Mouse (Mus musculus): Measurements from ENCODE around the gene Mcl1. TPM values are rescaled to one million over a fixed set of nuclear protein-coding genes. Genes with fewer than 3 reads are reported as not detected.

The Mcl1 gene
- polyA plus RNA-seq, 1 experiment from 2014 or later: 38.1 TPM

GRCm38 (mm10) chr3:95709967-95710366 lies 51.4 kb downstream of the Mcl1 start:
- Histone ChIP-seq H3K4me3 (ENCODE audit: low read length) (no peak overlapping the region), H3K27me3 (ENCODE audit: insufficient read depth, low read length) (no peaks in the 10 kb centered on the region), H3K9me3 (ENCODE audit: low read length) (no peaks in the 10 kb centered on the region), H3K4me1 (ENCODE audit: insufficient read depth, low read length) (0 out of 2 replicates have a peak, but pooled peaks cover 2% of the 10 kb centered on the region), H3K9ac (replicated peaks; ENCODE audit: low read length) (no peak overlapping the region), H3K27ac (ENCODE audit: low read length) (no peak overlapping the region), H3K4me2 (replicated peaks; ENCODE audit: low read depth, low read length) (no peak overlapping the region), H3K36me3 (ENCODE audit: insufficient read depth, low read length) (peaks cover 4% of the 10 kb centered on the region; the same call in 1 of the 2 replicates)
- ATAC-seq (ENCODE audit: low FRiP score, low TSS enrichment): no peak

Other genes starting within 250 kb of the Mcl1 start
- 46.0 and 47.7 TPM in 2 replicates for gene Arnt, start 224.4 kb upstream of the Mcl1 start, polyA plus RNA-seq (2015; fragmentation: Nextera tagmentation; extraction: Ambion mirVana)
- gene Ctsk, start 159.5 kb upstream of the Mcl1 start, polyA plus RNA-seq (2015; fragmentation: Nextera tagmentation; extraction: Ambion mirVana): 5.6 and 8.9 TPM in 2 replicates
- gene Ctss, start 132.0 kb upstream of the Mcl1 start, polyA plus RNA-seq (2015; fragmentation: Nextera tagmentation; extraction: Ambion mirVana): 12.1 and 12.4 TPM in 2 replicates
- gene Hormad1, start 99.1 kb upstream of the Mcl1 start, polyA plus RNA-seq (2015; fragmentation: Nextera tagmentation; extraction: Ambion mirVana): 0.17 TPM in 1 of 2 replicates, not detected in the other
- gene Golph3l, start 69.9 kb upstream of the Mcl1 start, polyA plus RNA-seq (2015; fragmentation: Nextera tagmentation; extraction: Ambion mirVana): 36.4 and 38.5 TPM in 2 replicates
- 76.4 and 78.6 TPM in 2 replicates for gene Ensa, start 33.8 kb upstream of the Mcl1 start, polyA plus RNA-seq (2015; fragmentation: Nextera tagmentation; extraction: Ambion mirVana)
- 3.8 and 3.9 TPM in 2 replicates for gene Adamtsl4, start 29.1 kb downstream of the Mcl1 start, polyA plus RNA-seq (2015; fragmentation: Nextera tagmentation; extraction: Ambion mirVana)
- gene Ecm1, start 80.8 kb downstream of the Mcl1 start, polyA plus RNA-seq (2015; fragmentation: Nextera tagmentation; extraction: Ambion mirVana): 174 and 208 TPM in 2 replicates
- 53.2 and 55.9 TPM in 2 replicates for gene Tars2, start 101.4 kb downstream of the Mcl1 start, polyA plus RNA-seq (2015; fragmentation: Nextera tagmentation; extraction: Ambion mirVana)
- 19.9 and 22.7 TPM in 2 replicates for gene Rprd2, start 160.1 kb downstream of the Mcl1 start, polyA plus RNA-seq (2015; fragmentation: Nextera tagmentation; extraction: Ambion mirVana)
- 56.3 and 57.0 TPM in 2 replicates for gene Prpf3, start 197.1 kb downstream of the Mcl1 start, polyA plus RNA-seq (2015; fragmentation: Nextera tagmentation; extraction: Ambion mirVana)
- 355 and 371 TPM in 2 replicates for gene Mrps21, start 212.7 kb downstream of the Mcl1 start, polyA plus RNA-seq (2015; fragmentation: Nextera tagmentation; extraction: Ambion mirVana)
- 5.8 and 6.0 TPM in 2 replicates for gene Ciart, start 223.5 kb downstream of the Mcl1 start, polyA plus RNA-seq (2015; fragmentation: Nextera tagmentation; extraction: Ambion mirVana)
- gene BC028528, start 233.2 kb downstream of the Mcl1 start, polyA plus RNA-seq (2015; fragmentation: Nextera tagmentation; extraction: Ambion mirVana): 38.8 and 45.7 TPM in 2 replicates
- gene Aph1a, start 235.2 kb downstream of the Mcl1 start, polyA plus RNA-seq (2015; fragmentation: Nextera tagmentation; extraction: Ambion mirVana): 41.3 and 44.1 TPM in 2 replicates
- gene Car14, start 245.9 kb downstream of the Mcl1 start, polyA plus RNA-seq (2015; fragmentation: Nextera tagmentation; extraction: Ambion mirVana): 21.0 and 22.5 TPM in 2 replicates